Mouse (Mus musculus) bone marrow macrophage, adult 2 months (primary cell): ENCODE data around the gene Dstyk.

Experiments
- CTCF ChIP-seq: IDR thresholded peaks from 2 replicates; pipeline ENCODE4 v1.5.1; 2012; ENCODE audit warnings: low read depth, mild to moderate bottlenecking, low read length, moderate library complexity
- POLR2A ChIP-seq: IDR thresholded peaks from 2 replicates; pipeline ENCODE4 v1.6.1; 2012; ENCODE audit warnings: mild to moderate bottlenecking, low read depth, low read length, borderline replicate concordance

DNA sequence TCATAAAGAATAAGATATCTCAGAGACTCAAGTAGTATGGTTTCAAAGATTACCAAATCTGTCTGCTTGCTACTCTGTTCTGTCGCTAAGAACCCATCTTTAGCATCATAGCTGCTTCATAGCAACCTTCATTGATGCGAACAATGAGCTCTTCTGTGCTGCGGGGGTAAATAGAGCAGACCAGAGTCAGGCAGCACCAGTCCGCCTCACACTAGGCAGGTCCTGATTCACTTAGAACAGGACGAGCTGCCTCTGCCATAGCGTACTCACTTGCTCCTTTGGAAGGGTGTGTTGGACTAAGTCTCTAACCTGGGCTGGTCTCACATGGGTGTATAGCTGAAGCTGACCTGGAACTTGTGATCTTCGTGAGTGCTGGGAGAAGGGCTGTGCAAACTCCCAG, 88.7 kb downstream of the Dstyk start, which contains the start of gene Tmem81:
- TF ChIP-seq CTCF: no peak
- no peak for TF ChIP-seq POLR2A
